Mouse (Mus musculus) left cerebral cortex, postnatal 14 days (tissue): ENCODE measurements around the gene Hmg20a. TPM values are rescaled to one million over a fixed set of nuclear protein-coding genes. Genes with fewer than 3 reads are reported as not detected.

Experiments used
- DNase-seq, 2 experiments: peaks; one replicate each; pipeline ENCODE4 v3.0.0; 2021 to 2022; ENCODE audit warnings: low spot score in 2 of 2, mixed read lengths in 1 of 2
- intact Hi-C: fragments of 180-260 bp; cut with DNase I; formaldehyde crosslinking; loops from one replicate; pipeline ENCODE4 v1.15.1; 2025
- total RNA-seq, 2 experiments: library from RNA; stranded (reverse); gene quantifications; 2 replicates each; pipeline ENCODE4 v1.2.3; 2021

Hmg20a gene
- total RNA-seq, 2 experiments from 2014 or later, result 58.9 to 63.1 TPM

- intact Hi-C loops, result loop anchor here (2.0 to 5.0 kb wide), 4 partner anchors 45 to 245 kb away; partner anchors contain the start of genes Hmg20a and Peak1
- DNase-seq, result no peak
Observed at GRCm38 (mm10) chr9:56507682-56508061, 89.3 kb downstream of the Hmg20a start.

DNA sequence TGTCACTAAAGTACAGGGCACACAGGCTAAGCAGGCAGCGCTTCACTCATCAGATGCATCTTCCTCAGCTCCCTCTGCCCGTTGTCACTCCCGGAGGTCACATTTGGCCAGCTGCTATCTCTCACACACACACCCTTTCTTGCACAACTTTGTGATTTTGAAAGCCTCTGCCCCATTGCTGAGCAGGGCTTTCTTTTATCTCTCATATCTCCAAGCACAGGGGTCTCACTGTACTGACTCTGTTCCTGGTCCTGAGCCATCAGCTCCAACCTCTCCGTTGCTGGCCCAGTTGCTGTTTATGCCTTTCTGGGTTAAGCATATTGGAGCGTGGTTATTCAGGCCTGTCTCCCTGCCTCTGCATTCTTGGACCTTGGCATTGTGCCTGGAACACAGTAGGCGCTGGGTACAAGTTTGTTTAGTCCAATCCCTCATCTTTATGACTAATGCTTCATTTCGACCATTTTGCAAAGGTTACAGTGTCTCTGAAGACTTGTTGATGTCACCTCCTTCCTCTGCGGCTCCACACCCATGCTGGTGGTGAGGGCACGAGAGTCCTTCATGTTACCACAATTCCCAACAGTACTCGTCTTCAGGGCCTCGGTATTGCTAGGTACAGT, 90.5 kb downstream of the Hmg20a start:
- intact Hi-C loops, result loop anchor here (5.0 kb wide), 2 partner anchors 43 to 98 kb away; no protein-coding TSS in a partner anchor
- no peak for DNase-seq

DNA sequence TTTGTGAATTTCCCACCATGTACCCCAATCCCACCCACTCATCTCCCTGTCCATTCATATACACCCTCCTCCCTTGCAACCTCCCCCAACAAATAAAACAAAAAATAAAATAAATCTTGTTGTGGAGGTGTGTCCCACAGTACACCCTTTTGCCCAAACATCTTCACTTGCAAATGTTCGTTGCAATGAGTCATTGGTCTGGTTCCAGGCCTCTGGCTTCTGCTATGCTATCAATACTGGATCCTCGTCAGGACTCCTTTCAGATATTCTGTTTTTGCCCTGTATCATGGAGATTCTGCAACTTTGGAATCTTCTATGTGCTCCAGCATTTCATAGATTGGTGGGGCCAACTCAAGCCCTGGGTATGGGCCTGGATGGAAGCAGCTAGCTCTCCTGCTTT, 91.9 kb downstream of the Hmg20a start:
- intact Hi-C loops, result no loop called here

DNA sequence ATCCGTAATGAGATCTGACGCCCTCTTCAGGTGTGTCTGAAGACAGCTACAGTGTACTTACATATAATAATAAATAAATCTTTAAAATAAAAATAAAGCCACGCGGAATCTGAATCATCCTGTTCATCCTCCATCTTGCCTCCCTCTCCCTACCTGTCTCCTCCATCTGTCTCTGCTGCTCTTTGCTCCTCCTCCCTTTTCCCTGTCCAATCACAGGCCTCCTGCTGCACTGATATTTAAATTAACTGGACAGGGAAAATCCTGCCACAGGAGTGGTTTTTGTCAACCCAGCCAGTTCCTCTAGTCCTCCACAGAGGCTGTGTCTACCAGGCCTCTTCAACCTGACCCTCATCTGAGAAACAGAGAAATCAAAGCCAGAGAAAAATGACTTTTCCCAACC, 94.1 kb downstream of the Hmg20a start:
- no peak for DNase-seq
- intact Hi-C loops, result no loop called here

More for the DNA sequence above, 91.9 kb downstream of the Hmg20a start:
- DNase-seq, result no peak

GRCm38 (mm10) chr9:56515110-56515509, 96.7 kb downstream of the Hmg20a start:
- intact Hi-C loops, result no loop called here

DNA sequence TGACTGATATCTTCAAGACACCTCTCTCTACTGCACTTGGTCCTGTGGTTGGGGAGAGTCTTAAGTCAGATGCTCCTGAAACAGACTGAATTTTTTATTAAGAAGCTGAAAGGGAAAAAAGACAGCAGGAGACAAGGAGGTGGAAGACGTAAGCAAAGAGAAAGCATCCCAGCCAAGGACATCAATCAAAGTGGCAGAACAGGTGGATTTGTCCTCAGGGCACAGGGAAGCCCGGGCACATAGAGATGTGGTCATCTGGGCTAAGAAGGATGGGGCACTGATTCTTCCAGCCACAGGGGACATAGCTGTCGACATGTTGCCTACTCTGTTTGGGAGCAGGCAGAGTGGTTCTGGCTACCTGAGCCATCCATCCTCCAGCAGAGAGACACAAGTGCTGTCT, 97.8 kb downstream of the Hmg20a start:
- intact Hi-C loops, result no loop called here

More at GRCm38 (mm10) chr9:56515110-56515509, 96.7 kb downstream of the Hmg20a start:
- DNase-seq, result no peak

GRCm38 (mm10) chr9:56516692-56517263, 98.4 kb downstream of the Hmg20a start:
- intact Hi-C loops, result no loop called here
- DNase-seq, result no peak

More for the DNA sequence above, 97.8 kb downstream of the Hmg20a start:
- DNase-seq, result no peak

GRCm38 (mm10) chr9:56522281-56522680, 103.9 kb downstream of the Hmg20a start:
- no peak for DNase-seq
- intact Hi-C loops, result no loop called here

DNA sequence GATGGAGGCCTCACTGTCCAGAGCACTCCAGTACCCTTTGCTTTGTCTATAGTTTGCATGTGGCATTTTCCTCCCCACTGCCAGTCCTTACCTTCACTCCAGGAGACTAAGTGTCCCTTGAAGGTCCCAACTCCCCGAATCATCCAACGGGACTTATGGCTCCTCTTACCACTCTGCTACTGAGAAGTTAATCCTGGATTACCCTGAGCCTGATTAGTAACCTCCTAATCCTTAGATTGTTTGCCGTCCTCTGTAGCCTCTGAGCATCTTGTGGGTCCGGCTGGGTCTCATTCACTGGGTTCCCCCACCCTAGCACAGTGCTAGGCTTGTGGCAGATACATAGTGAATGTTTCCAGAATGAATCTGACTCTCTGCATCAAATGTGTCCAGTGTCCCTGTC, 109.5 kb downstream of the Hmg20a start:
- intact Hi-C loops, result no loop called here
- DNase-seq, result no peak

- no peak for DNase-seq
- intact Hi-C loops, result no loop called here
Observed at GRCm38 (mm10) chr9:56531991-56532390, 113.6 kb downstream of the Hmg20a start.

DNA sequence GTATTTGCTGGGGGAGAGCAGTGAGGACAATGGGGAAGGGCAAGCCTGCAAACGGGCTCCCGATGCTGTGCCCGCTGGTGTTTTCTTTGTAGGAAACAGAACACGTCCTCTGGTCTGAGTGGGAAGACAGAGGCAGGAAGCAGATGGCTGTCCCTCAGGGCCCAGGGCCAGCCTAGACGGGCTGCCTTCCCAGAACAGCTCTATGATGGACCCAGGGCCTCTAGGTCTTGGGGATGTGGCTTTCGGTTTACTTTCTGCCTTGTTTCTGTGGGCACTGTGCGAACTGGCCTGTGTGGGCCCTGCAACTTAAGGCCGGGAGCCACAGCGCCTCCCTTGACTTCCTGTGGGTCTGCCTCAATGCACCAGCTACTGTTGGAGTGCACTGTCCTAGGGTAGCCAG, 115.5 kb downstream of the Hmg20a start:
- no peak for DNase-seq
- intact Hi-C loops, result no loop called here

GRCm38 (mm10) chr9:56534727-56535126, 116.3 kb downstream of the Hmg20a start:
- intact Hi-C loops, result no loop called here

DNA sequence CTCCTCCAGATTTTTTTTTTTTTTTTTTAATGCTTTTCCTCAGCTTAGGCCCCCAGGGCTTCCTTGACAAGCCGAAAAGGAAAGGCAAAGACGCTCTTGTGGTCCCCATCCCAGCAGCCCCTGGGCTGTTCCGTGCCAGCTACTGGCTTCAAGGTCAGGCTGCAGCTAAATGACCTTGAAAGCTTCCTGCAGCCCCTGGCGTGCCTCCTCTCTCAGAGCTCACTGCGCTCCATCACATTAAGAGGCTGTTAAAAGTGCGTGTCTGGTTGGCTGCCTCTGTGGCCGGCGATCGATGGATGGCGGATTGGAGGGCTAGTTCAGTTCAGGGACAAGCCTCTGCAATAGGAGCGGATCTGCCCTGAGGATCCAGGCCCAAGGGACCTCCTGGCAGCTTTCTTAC, 117.0 kb downstream of the Hmg20a start:
- no peak for DNase-seq
- intact Hi-C loops, result no loop called here

More at GRCm38 (mm10) chr9:56534727-56535126, 116.3 kb downstream of the Hmg20a start:
- DNase-seq, result no peak

DNA sequence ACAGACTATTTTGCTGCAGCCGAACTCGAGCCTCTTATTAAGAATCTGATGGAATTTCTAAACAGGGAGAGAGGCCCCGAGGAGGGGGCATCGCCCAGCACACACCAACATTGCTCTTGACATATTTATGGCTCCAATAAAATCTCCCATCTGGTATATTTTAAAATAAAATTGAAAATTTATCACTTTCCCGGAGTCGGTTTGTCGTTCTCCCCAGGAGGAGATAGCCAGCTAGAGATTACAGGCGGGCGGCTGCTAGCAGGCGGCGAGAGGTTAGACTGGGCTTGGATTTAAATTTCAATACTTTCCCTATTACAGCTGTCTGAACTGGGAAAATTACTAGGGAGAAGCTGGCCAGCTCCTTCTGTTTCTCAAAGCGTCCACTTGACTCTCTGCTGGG, 121.6 kb downstream of the Hmg20a start:
- no peak for DNase-seq
- intact Hi-C loops, result no loop called here

- no peak for DNase-seq
- intact Hi-C loops, result no loop called here
Observed at GRCm38 (mm10) chr9:56544687-56545475, 126.5 kb downstream of the Hmg20a start.

Other genes starting within 250 kb of the Hmg20a start
- gene Peak1, start 542 bp upstream of the Hmg20a start, total RNA-seq, result 10 to 100 TPM; 24.0 to 24.8 TPM